Mouse (Mus musculus) ES-E14 (cell line): ENCODE data around the gene Fibin. TPM values are rescaled to one million over a fixed set of nuclear protein-coding genes. Genes with fewer than 3 reads are reported as not detected.

ENCODE experiments used
- DNase-seq: peaks from one replicate; pipeline ENCODE4 v3.0.0-alpha.2; 2013; ENCODE audit warnings: low read depth, low spot score
- H3K27ac ChIP-seq: 2 replicates; pipeline ENCODE4 v1.5.1; 2012; ENCODE audit warnings: low read depth, mild to moderate bottlenecking, low read length, moderate library complexity, mixed read lengths; ENCODE audit not compliant: poor library complexity, insufficient read depth, severe bottlenecking
- H3K36me3 ChIP-seq: 2 replicates; pipeline ENCODE4 v1.6.1; 2012; ENCODE audit warnings: mild to moderate bottlenecking, low read length, moderate library complexity, mixed read lengths; ENCODE audit not compliant: control insufficient read depth, poor library complexity, insufficient read depth, severe bottlenecking
- H3K4me1 ChIP-seq, 2 experiments: fragments of 150-350 bp in 1 of 2; sonication (generic) in 1 of 2; 2 replicates each; pipeline ENCODE4 v1.6.1; 2012; ENCODE audit warnings: low read length in 2 of 2, mild to moderate bottlenecking in 1 of 2, mixed read lengths in 1 of 2; ENCODE audit not compliant: control insufficient read depth in 2 of 2, insufficient read depth in 2 of 2, poor library complexity in 1 of 2
- H3K4me3 ChIP-seq, 2 experiments: fragments of 150-350 bp in 1 of 2; sonication (generic) in 1 of 2; 2 replicates each; pipeline ENCODE4 v1.5.1; 2012; ENCODE audit warnings: low read length in 2 of 2, low read depth in 1 of 2, mild to moderate bottlenecking in 1 of 2, mixed read lengths in 1 of 2; ENCODE audit not compliant: insufficient read depth in 1 of 2, poor library complexity in 1 of 2, severe bottlenecking in 1 of 2
- H3K9ac ChIP-seq: 2 replicates; pipeline ENCODE4 v1.6.1; 2012; ENCODE audit warnings: low read depth, mild to moderate bottlenecking, low read length, mixed read lengths; ENCODE audit not compliant: poor library complexity, insufficient read depth, severe bottlenecking
- H3K9me3 ChIP-seq: fragments of 150-350 bp; sonication (generic); 2 replicates; pipeline ENCODE4 v1.6.1; 2012; ENCODE audit warnings: low read depth, mild to moderate bottlenecking, low read length; ENCODE audit not compliant: control insufficient read depth, insufficient read depth
- CHD2 ChIP-seq: IDR thresholded peaks from 2 replicates; pipeline ENCODE4 v1.6.1; 2014; ENCODE audit warnings: mild to moderate bottlenecking, low read depth, low read length, inconsistent platforms
- HCFC1 ChIP-seq: IDR thresholded peaks from 2 replicates; pipeline ENCODE4 v1.6.1; 2012; ENCODE audit warnings: low read length, inconsistent platforms, borderline replicate concordance; ENCODE audit not compliant: insufficient read depth
- MAFK ChIP-seq: IDR thresholded peaks from 2 replicates; pipeline ENCODE4 v1.6.1; 2014; ENCODE audit warnings: mild to moderate bottlenecking, low read depth, low read length, inconsistent platforms; ENCODE audit not compliant: insufficient read depth
- ZC3H11A ChIP-seq: IDR thresholded peaks from 2 replicates; pipeline ENCODE4 v1.6.1; 2012; ENCODE audit warnings: low read depth, mild to moderate bottlenecking, inconsistent platforms, low read length, borderline replicate concordance
- ZNF384 ChIP-seq: IDR thresholded peaks from 2 replicates; pipeline ENCODE4 v1.6.1; 2012; ENCODE audit warnings: low read depth, low read length, inconsistent platforms
- in situ Hi-C, 2 experiments: fragments of 600-800 bp; cut with MboI; formaldehyde crosslinking; loops; one replicate each; pipeline ENCODE4 v1.15.1; 2025; ENCODE audit warnings: low sequenced_read_pairs in 2 of 2, inconsistent platforms in 1 of 2; ENCODE audit not compliant: unreplicated experiment in 2 of 2
- total RNA-seq: library from RNA; depleted of rRNA; stranded (reverse); fragments of 300-350 nt; gene quantifications from 2 replicates; pipeline ENCODE4 v1.2.3, GENCODE M21; 2012

Fibin gene
- total RNA-seq, 1 experiment = not detected

DNA sequence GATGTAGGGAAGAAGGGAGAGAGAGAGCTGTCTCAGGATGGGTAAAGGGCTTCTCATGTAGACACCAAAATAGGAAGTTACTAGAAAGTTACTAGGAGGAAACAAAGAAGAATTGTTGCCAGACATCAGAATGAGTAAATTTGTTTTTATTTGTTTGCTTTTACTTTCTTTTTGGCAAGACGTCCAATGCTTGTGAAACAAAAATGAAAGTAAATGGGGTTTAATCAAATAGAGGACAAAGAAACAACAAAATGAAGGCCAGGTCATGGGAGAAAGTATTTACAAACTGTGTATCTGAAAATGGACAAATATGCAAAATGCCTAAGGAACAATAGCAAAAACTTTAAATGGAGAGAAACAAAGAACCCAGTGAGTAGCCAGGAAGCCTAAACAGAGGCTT is 11.6 kb downstream of the Fibin start:
- H3K9ac ChIP-seq = no peak overlapping the region
- no peaks in the 10 kb centered on the region for H3K4me1 ChIP-seq
- no peaks in the 10 kb centered on the region for H3K9me3 ChIP-seq
- no peaks in the 10 kb centered on the region for H3K36me3 ChIP-seq
- DNase-seq = no peak
- H3K4me3 ChIP-seq = no peak overlapping the region
- no peak overlapping the region for H3K27ac ChIP-seq
- in situ Hi-C loops = loop anchor here in 1 of 2 experiments (25.0 kb wide), 1 partner anchor 464 kb away; the partner anchor contains the start of gene Lin7c
- TF ChIP-seq MAFK = no peak
- no peak for TF ChIP-seq CHD2

DNA sequence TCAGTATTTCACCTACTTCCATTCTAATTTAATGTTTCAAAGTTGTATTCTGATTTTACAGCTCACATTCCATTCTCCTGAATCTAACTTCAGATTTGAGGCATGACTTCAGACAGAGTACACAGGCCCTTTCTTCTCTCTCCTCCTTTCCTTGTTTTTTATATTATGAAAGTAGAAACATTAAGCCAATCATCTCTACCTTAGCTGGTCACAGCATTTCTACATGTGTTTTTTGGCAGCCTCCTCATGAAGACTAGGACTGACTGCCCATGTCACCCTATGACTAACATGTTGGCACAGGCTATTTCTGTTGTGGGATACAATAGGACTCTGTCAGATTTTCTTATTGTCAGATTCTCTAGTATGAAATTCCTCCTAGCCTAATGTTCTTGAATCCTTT is 34.0 kb downstream of the Fibin start:
- H3K4me1 ChIP-seq = no peaks in the 10 kb centered on the region
- no peak overlapping the region for H3K27ac ChIP-seq
- no peak overlapping the region for H3K4me3 ChIP-seq
- in situ Hi-C loops = no loop called here
- no peak overlapping the region for H3K9ac ChIP-seq
- no peaks in the 10 kb centered on the region for H3K9me3 ChIP-seq
- no peaks in the 10 kb centered on the region for H3K36me3 ChIP-seq
- no peak for DNase-seq
- TF ChIP-seq HCFC1 = no peak
- no peak for TF ChIP-seq ZC3H11A
- TF ChIP-seq ZNF384 = no peak
- TF ChIP-seq CHD2 = no peak
- no peak for TF ChIP-seq MAFK

DNA sequence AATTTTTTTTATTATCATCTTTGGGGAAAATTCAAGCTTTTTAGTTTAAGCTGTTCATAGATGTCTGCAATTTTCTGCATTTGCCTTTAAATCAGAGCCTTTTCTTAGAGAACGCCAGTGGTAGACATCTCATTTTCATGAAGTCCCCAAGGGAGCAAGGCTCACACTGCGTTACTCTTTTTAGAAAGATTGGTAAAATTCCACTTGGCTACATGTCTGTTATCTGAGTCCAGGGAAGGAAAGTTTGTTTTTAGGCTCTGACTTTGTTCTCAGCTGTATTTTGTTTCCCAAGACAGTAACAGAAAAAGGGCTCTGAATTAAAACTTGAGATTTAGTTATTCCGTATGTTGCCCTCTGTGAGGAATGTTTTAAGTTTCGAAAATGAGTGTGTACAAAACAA is 43.0 kb downstream of the Fibin start:
- TF ChIP-seq HCFC1 (no peak), ZC3H11A (no peak), MAFK (no peak), CHD2 (no peak)
- Histone ChIP-seq H3K4me1 (no peaks in the 10 kb centered on the region), H3K4me3 (no peak overlapping the region), H3K9me3 (no peaks in the 10 kb centered on the region), H3K9ac (no peak overlapping the region), H3K27ac (no peak overlapping the region), H3K36me3 (no peaks in the 10 kb centered on the region)
- no peak for DNase-seq
- in situ Hi-C loops = no loop called here

DNA sequence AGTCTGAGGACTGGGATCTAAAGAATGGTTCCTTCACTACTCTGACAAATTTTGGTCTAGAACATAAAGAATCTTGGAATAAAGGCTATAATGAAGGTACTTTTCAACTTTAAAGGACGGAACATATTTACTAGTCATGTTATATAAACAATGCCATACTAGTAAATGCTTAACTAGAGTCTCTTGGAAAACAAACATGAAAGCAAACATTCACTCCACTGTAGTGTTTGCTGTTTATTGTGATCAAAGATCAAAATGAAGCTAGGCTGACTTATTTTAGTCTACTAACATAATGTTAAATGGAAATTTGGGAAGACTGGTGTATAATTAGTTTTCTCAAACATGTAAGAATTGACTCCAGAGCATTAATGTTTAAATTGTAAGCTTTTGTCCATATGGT is 43.7 kb downstream of the Fibin start:
- in situ Hi-C loops = no loop called here
- no peak overlapping the region for H3K9ac ChIP-seq
- DNase-seq = no peak
- H3K36me3 ChIP-seq = no peaks in the 10 kb centered on the region
- no peaks in the 10 kb centered on the region for H3K4me1 ChIP-seq
- TF ChIP-seq ZC3H11A = no peak
- TF ChIP-seq CHD2 = no peak
- TF ChIP-seq ZNF384 = no peak
- no peak for TF ChIP-seq MAFK
- TF ChIP-seq HCFC1 = no peak
- H3K27ac ChIP-seq = no peak overlapping the region
- no peak overlapping the region for H3K4me3 ChIP-seq
- no peaks in the 10 kb centered on the region for H3K9me3 ChIP-seq

DNA sequence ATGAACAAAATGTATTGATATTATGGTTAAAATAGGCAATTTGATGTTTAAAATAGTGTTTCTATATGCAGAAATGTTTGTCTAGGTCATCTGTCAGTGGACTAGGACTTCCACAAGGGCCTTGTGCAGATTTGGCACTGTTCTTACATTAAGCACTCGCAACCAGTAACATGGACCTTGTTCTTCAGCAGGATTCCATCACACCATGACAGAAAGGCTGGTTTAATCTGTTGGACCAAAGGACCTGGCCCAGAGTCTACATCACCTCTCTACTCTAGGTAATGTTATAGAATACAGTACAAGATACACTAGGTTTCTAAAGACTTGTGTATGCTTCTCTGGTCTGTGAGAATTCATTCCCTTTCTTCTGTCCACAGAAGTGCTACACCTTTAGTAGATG is 44.3 kb downstream of the Fibin start:
- Histone ChIP-seq H3K27ac (no peak overlapping the region), H3K4me3 (no peak overlapping the region), H3K9me3 (no peaks in the 10 kb centered on the region), H3K4me1 (no peaks in the 10 kb centered on the region), H3K36me3 (no peaks in the 10 kb centered on the region), H3K9ac (no peak overlapping the region)
- no peak for DNase-seq
- TF ChIP-seq ZC3H11A (no peak), HCFC1 (no peak), ZNF384 (no peak), MAFK (no peak), CHD2 (no peak)
- in situ Hi-C loops = no loop called here
